Mouse (Mus musculus) small intestine, adult 2 months (tissue): ENCODE results near the gene F930015N05Rik. TPM values are rescaled to one million over a fixed set of nuclear protein-coding genes. Genes with fewer than 3 reads are reported as not detected.

Experiments used
- H3K27ac ChIP-seq: fragments of 200-500 bp; 2 replicates; pipeline ENCODE4 v1.5.1; 2012; ENCODE audit warnings: low read depth, low read length, control low read depth, inconsistent platforms; ENCODE audit not compliant: insufficient read depth
- H3K27me3 ChIP-seq: fragments of 200-500 bp; 2 replicates; pipeline ENCODE4 v1.6.1; 2012; ENCODE audit warnings: mild to moderate bottlenecking, moderate library complexity, low read length, inconsistent platforms; ENCODE audit not compliant: control insufficient read depth, insufficient read depth
- H3K36me3 ChIP-seq: fragments of 200-500 bp; 2 replicates; pipeline ENCODE4 v1.6.1; 2012; ENCODE audit warnings: mild to moderate bottlenecking, low read length, control low read depth, inconsistent platforms; ENCODE audit not compliant: control insufficient read depth, insufficient read depth
- H3K4me1 ChIP-seq: fragments of 200-500 bp; 2 replicates; pipeline ENCODE4 v1.6.1; 2012; ENCODE audit warnings: low read length, inconsistent platforms, mixed read lengths; ENCODE audit not compliant: control insufficient read depth, insufficient read depth, insufficient read length
- H3K4me3 ChIP-seq: fragments of 200-500 bp; 2 replicates; pipeline ENCODE4 v1.5.1; 2012; ENCODE audit warnings: low read depth, mild to moderate bottlenecking, control low read depth, inconsistent platforms, low read length, moderate library complexity
- CTCF ChIP-seq: fragments of 200-500 bp; IDR thresholded peaks from 2 replicates; pipeline ENCODE4 v1.5.1; 2012; ENCODE audit warnings: low read depth, mild to moderate bottlenecking, control low read depth, inconsistent platforms, low read length, moderate library complexity, mixed read lengths; ENCODE audit not compliant: insufficient replicate concordance, insufficient read length; ENCODE audit errors: extremely low read depth
- POLR2A ChIP-seq: fragments of 200-500 bp; IDR thresholded peaks from 2 replicates; pipeline ENCODE4 v1.6.1; 2012; ENCODE audit warnings: low read depth, mild to moderate bottlenecking, control low read depth, inconsistent platforms, low read length, moderate library complexity
- WGBS: fragments of 180-500 bp; shearing (Covaris S2); methylation state at CpG from one replicate; pipeline ENCODE4 v1.1.7; 2018; 5-methylcytosine and 5-hydroxymethylcytosine counted together
- polyA plus RNA-seq: library from polyadenylated mRNA; depleted of rRNA; stranded (reverse); fragments of >200 nt; gene quantifications from 2 replicates; pipeline ENCODE4 v1.2.3, GENCODE M21; 2012

Gene F930015N05Rik
- polyA plus RNA-seq, 1 experiment, result 0.19 TPM

DNA sequence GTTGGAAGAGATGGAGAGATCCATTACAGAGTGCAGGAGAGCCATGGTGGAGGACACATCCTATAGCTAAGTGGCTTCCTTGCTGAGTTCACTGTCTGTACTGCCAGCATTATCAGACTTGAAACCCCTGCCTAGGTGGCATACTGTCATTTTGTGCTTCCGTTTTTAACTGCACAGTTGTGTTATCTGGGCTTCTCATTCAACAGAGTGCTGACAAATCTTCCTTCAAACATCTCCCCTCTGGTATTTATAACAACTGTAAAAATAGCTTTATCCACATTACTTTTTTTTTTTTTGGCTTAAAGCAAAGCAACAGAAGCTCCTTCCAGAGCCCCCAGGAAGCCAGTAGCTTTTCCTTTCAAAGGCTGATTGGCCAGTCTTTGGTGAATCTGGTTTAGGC, 8.8 kb upstream of the F930015N05Rik start:
- no peak for TF ChIP-seq POLR2A
- no peak for TF ChIP-seq CTCF
- WGBS, result 51% methylated on average over 1 of the region's 1 CpGs
- H3K36me3 ChIP-seq, result no peaks in the 10 kb centered on the region
- H3K27ac ChIP-seq, result no peak overlapping the region
- H3K4me1 ChIP-seq, result no peaks in the 10 kb centered on the region
- no peak overlapping the region for H3K4me3 ChIP-seq
- no peaks in the 10 kb centered on the region for H3K27me3 ChIP-seq

- H3K4me3 ChIP-seq, result no peak overlapping the region
- TF ChIP-seq POLR2A (no peak), CTCF (no peak)
- no peaks in the 10 kb centered on the region for H3K4me1 ChIP-seq
- no peaks in the 10 kb centered on the region for H3K27me3 ChIP-seq
- H3K27ac ChIP-seq, result no peak overlapping the region
- no peaks in the 10 kb centered on the region for H3K36me3 ChIP-seq
- WGBS, result 47% methylated on average over 3 of the region's 3 CpGs
Measured at GRCm38 (mm10) chr11:64442701-64443100, 6.2 kb upstream of the F930015N05Rik start.

GRCm38 (mm10) chr11:64442119-64442518, 5.7 kb upstream of the F930015N05Rik start:
- Histone ChIP-seq H3K36me3 (no peaks in the 10 kb centered on the region), H3K27ac (no peak overlapping the region), H3K4me3 (no peak overlapping the region), H3K27me3 (no peaks in the 10 kb centered on the region), H3K4me1 (no peaks in the 10 kb centered on the region)
- TF ChIP-seq POLR2A, result no peak
- TF ChIP-seq CTCF, result no peak
- WGBS, result 33% methylated on average over 8 of the region's 8 CpGs

DNA sequence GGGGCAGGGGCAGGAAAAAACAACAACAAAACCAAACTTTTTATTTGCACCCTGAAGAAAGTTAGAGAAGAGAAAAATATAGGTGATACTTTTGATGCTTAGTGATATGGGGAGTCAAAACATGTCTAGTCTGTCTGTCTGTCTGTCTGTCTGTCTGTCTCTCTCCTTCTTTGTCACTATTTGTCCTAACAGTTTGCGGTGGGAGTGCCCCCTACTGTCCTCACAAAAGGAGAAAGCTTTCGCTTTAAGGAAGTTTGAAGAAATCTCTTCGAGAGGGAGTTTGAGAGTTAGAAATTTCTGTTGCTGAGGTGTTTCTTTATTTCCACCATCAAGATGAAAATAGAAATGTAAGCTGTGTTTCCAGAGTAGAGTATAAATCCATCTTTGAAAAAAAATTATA, 2.5 kb upstream of the F930015N05Rik start:
- Histone ChIP-seq H3K27me3 (peaks cover 20% of the 10 kb centered on the region), H3K4me3 (no peak overlapping the region), H3K27ac (no peak overlapping the region), H3K36me3 (no peaks in the 10 kb centered on the region), H3K4me1 (peaks cover 5% of the 10 kb centered on the region; the same call in 1 of the 2 replicates)
- 34% methylated on average over 3 of the region's 3 CpGs for WGBS
- TF ChIP-seq CTCF (no peak), POLR2A (no peak)

GRCm38 (mm10) chr11:64437721-64438120, 1.3 kb upstream of the F930015N05Rik start:
- Histone ChIP-seq H3K27me3 (peaks cover 20% of the 10 kb centered on the region), H3K36me3 (no peaks in the 10 kb centered on the region), H3K4me1 (peaks cover 5% of the 10 kb centered on the region; the same call in 1 of the 2 replicates), H3K4me3 (no peak overlapping the region), H3K27ac (no peak overlapping the region)
- 84% methylated on average over 3 of the region's 3 CpGs for WGBS
- TF ChIP-seq CTCF (no peak), POLR2A (no peak)

DNA sequence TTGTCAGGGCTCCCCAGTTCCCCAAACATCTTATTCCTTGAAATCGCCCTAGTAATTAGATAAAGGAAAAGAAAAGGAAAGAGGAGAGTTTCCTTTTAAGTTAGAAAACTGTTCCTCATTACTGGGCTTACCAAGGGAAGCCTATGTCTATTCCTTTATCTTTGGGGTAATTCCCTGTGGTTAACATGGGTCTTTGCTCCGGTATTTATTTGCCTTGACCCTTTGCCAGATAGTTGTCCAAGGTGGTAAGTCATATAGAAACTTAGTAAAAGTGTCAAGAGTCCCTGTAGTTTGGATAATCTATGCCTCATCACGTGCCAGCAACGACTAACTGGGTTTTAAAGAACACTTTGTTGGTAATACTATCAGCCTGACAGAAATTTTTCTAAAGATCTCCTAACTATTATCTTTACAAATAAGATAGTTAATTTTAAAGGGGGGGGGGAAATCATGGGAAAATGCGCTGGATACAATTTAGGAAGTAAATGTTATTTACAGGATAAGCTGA, 392 bp upstream of the F930015N05Rik start:
- H3K4me3 ChIP-seq, result no peak overlapping the region
- no peak overlapping the region for H3K27ac ChIP-seq
- peaks cover 5% of the 10 kb centered on the region; the same call in 1 of the 2 replicates for H3K4me1 ChIP-seq
- peaks cover 20% of the 10 kb centered on the region for H3K27me3 ChIP-seq
- 26% methylated on average over 5 of the region's 5 CpGs for WGBS
- TF ChIP-seq CTCF (no peak), POLR2A (no peak)
- H3K36me3 ChIP-seq, result no peaks in the 10 kb centered on the region

DNA sequence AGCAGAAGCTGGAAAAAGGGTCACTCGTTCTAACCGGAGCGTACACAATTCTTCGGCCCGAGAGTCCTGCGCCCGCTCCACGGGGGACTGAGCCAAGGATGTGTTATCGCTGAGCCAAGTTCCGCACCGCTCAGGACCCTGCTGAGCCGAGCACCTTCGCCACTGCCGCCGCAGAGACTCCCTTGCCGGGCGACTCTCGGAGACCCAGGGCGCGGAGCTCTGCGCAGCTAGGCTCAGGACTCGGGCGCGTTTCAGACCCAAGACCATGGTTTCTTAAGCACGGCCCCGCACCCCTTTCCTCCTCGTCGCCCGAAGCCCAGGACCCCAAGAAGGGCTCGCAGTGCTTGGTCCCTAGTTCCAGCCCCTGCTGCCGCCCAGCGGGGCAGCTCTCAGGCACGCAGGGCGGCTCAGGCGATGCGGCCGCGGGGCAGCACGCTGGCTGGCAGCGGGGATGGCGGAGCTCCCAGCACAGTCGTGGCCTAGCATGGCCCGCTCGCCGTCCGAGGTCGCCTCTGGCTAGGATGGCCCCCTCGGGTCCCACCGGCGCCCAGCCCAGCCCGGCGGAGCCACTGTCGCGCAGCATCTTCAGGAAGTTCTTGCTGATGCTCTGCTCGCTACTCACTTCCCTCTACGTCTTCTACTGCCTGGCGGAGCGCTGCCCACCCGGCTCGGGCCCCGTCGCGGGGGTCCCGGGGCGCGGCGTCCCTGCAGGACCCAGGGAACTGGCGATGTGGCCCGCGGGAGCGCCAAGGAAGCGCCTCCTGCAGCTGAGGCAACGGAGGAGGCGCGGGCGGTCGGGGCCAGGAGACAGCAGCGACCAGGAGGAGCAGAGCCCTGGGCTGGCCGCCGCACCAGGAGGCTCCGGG, 674 bp downstream of the F930015N05Rik start:
- peaks cover 5% of the 10 kb centered on the region; the same call in 1 of the 2 replicates for H3K4me1 ChIP-seq
- H3K27me3 ChIP-seq, result peaks cover 20% of the 10 kb centered on the region
- H3K4me3 ChIP-seq, result peak overlapping the region; percentile 62
- TF ChIP-seq POLR2A, result no peak
- no peak for TF ChIP-seq CTCF
- peak overlapping the region; percentile 51 for H3K27ac ChIP-seq
- WGBS, result 2% methylated on average over 81 of the region's 81 CpGs
- H3K36me3 ChIP-seq, result no peaks in the 10 kb centered on the region
